Mouse (Mus musculus): ENCODE measurements around the gene Ywhae. TPM values are rescaled to one million over a fixed set of nuclear protein-coding genes. Genes with fewer than 3 reads are reported as not detected.
"Not testable (repeated sequence)": the region's sequence is repeated elsewhere in the genome, so short reads cannot be mapped to it uniquely, and the experiment has no call there.

Gene Ywhae
- polyA plus RNA-seq, 1 experiment from 2014 or later = 710 TPM

DNA sequence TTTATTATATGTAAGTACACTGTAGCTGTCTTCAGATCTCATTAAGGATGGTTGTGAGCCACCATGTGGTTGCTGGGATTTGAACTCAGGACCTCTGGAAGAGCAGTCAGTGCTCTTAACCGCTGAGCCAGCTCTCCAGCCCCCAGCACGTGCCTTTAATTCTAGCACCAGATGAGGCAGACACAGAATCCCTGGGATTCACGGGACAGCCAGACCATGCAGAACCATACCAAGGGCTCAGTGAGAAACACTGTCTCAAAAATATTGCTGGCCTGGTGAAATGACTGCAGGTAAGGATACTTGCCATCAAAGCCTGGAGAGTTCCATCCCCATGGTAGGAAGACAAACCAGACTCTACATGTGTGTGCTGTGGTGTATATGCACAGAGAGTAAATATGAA, 35.2 kb upstream of the Ywhae start:
- WGBS = 94% methylated on average over 3 of the region's 3 CpGs
- peaks cover 64% of the 10 kb centered on the region for H3K36me3 ChIP-seq (ENCODE audit: control insufficient read depth, insufficient read depth, low read length)
- ATAC-seq (replicated peaks; ENCODE audit: low FRiP score) = not testable (repeated sequence)

DNA sequence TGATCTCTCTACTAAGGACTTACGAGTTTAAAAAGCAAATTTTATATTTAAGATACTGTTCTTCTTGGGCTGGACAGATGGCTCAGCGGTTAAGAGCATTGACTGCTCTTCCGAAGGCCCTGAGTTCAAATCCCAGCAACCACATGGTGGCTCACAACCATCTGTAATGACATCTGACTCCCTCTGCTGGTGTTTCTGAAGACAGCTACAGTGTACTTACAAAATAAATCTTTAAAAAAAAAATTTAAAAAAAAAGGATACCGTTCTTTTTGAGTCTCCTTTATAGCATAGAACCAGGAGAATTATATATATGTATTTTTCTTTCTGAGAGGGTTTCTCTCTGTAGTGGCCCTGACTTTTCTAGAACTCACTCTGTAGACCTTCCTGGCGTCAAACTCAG, 32.1 kb upstream of the Ywhae start:
- Histone ChIP-seq H3K27me3 (replicated peaks; ENCODE audit: control insufficient read depth, insufficient read depth, low read length) (no peaks in the 10 kb centered on the region), H3K36me3 (ENCODE audit: control insufficient read depth, insufficient read depth, low read length) (peaks cover 51% of the 10 kb centered on the region), H3K4me1 (replicated peaks; ENCODE audit: control insufficient read depth, insufficient read depth, low read length) (no peaks in the 10 kb centered on the region), H3K9ac (ENCODE audit: low read depth, low read length) (no peak overlapping the region), H3K4me2 (no peak overlapping the region), H3K27ac (ENCODE audit: low read depth, low read length) (no peak overlapping the region), H3K4me3 (ENCODE audit: low read depth, low read length) (no peak overlapping the region), H3K9me3 (ENCODE audit: control insufficient read depth, low read length) (no peaks in the 10 kb centered on the region)
- WGBS = 93% methylated on average over 5 of the region's 5 CpGs
- no peak for ATAC-seq (replicated peaks; ENCODE audit: low FRiP score)
- DNase-seq (ENCODE audit: low spot score) = no peak

More for the DNA sequence above, 35.2 kb upstream of the Ywhae start:
- not testable (repeated sequence) for DNase-seq (ENCODE audit: low spot score); H3K4me3 ChIP-seq (ENCODE audit: low read depth, low read length); H3K27me3 ChIP-seq (replicated peaks; ENCODE audit: control insufficient read depth, insufficient read depth, low read length); H3K9ac ChIP-seq (ENCODE audit: low read depth, low read length); H3K27ac ChIP-seq (ENCODE audit: low read depth, low read length); H3K4me2 ChIP-seq; H3K4me1 ChIP-seq (replicated peaks; ENCODE audit: control insufficient read depth, insufficient read depth, low read length); H3K9me3 ChIP-seq (ENCODE audit: control insufficient read depth, low read length)

DNA sequence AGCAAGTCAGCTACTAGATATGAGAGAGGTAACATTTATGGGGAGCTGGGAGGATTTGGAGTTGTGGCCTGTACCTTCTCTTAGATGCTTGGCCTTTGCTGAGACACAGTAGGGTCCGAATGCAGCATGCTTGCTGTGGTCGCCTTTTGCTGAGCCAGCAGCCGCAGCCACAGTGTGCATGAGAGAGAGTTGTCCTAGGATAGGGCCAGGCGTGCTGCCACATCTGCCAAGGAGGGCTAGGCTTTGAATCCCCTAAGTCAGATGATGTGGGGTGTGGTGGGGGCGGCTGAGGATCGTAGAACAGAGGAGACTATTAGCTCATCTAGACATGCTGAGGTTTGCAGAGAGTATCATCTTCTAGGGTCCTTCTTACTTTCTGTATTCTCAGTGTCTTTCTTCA, 29.9 kb upstream of the Ywhae start:
- no peak overlapping the region for H3K4me3 ChIP-seq (ENCODE audit: low read depth, low read length)
- no peak overlapping the region for H3K9ac ChIP-seq (ENCODE audit: low read depth, low read length)
- peaks cover 46% of the 10 kb centered on the region for H3K36me3 ChIP-seq (ENCODE audit: control insufficient read depth, insufficient read depth, low read length)
- no peaks in the 10 kb centered on the region for H3K9me3 ChIP-seq (ENCODE audit: control insufficient read depth, low read length)
- H3K27me3 ChIP-seq (replicated peaks; ENCODE audit: control insufficient read depth, insufficient read depth, low read length) = no peaks in the 10 kb centered on the region
- no peak for DNase-seq (ENCODE audit: low spot score)
- 86% methylated on average over 6 of the region's 6 CpGs for WGBS
- no peak for ATAC-seq (replicated peaks; ENCODE audit: low FRiP score)
- no peak overlapping the region for H3K27ac ChIP-seq (ENCODE audit: low read depth, low read length)
- no peak overlapping the region for H3K4me2 ChIP-seq
- H3K4me1 ChIP-seq (replicated peaks; ENCODE audit: control insufficient read depth, insufficient read depth, low read length) = no peaks in the 10 kb centered on the region

DNA sequence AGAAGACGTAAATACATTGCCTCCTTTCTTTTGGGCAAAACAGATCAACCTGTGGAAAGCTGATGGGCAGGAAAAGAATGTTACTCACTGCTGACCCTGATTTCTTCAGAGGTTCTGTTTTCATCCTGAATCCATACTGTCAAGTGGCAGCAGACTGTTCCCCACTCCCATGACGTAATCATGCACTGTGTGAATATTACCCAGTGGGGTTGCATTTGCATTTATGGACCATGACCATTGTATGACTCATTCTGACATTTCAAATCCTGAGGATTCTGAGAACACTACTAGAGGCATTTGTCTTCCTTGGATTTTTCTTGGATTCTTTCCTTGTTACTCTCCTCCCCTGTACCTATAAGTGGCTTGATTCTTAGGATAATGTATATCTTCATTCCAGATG, 28.9 kb upstream of the Ywhae start:
- WGBS = 94% methylated on average over 2 of the region's 2 CpGs
- no peak overlapping the region for H3K9ac ChIP-seq (ENCODE audit: low read depth, low read length)
- ATAC-seq (replicated peaks; ENCODE audit: low FRiP score) (no peak), DNase-seq (ENCODE audit: low spot score) (no peak)
- no peak overlapping the region for H3K27ac ChIP-seq (ENCODE audit: low read depth, low read length)
- no peak overlapping the region for H3K4me3 ChIP-seq (ENCODE audit: low read depth, low read length)
- no peaks in the 10 kb centered on the region for H3K4me1 ChIP-seq (replicated peaks; ENCODE audit: control insufficient read depth, insufficient read depth, low read length)
- H3K9me3 ChIP-seq (ENCODE audit: control insufficient read depth, low read length) = no peaks in the 10 kb centered on the region
- H3K27me3 ChIP-seq (replicated peaks; ENCODE audit: control insufficient read depth, insufficient read depth, low read length) = no peaks in the 10 kb centered on the region
- H3K4me2 ChIP-seq = no peak overlapping the region
- H3K36me3 ChIP-seq (ENCODE audit: control insufficient read depth, insufficient read depth, low read length) = peaks cover 37% of the 10 kb centered on the region

DNA sequence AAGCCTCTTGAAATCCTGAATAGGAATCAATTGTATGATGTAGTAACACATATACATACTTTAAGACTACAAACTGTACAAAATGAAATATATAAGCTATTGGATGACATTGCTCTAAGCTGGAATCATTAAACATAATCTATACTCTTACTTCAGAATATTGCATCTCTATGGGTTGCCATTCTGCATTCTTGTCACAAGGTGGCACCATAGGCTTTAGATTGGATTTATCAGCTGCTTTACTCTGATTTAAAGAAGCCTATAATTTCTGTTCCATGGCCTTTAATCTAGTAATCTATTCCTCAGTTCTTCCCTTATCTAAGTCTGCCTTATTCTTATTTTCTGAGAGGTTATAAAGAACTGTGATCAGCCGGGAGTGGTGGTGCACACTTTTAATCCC, 18.7 kb upstream of the Ywhae start:
- no peak overlapping the region for H3K27ac ChIP-seq (ENCODE audit: low read depth, low read length)
- no peak for DNase-seq (ENCODE audit: low spot score)
- WGBS = 87% methylated on average over 1 of the region's 1 CpGs

DNA sequence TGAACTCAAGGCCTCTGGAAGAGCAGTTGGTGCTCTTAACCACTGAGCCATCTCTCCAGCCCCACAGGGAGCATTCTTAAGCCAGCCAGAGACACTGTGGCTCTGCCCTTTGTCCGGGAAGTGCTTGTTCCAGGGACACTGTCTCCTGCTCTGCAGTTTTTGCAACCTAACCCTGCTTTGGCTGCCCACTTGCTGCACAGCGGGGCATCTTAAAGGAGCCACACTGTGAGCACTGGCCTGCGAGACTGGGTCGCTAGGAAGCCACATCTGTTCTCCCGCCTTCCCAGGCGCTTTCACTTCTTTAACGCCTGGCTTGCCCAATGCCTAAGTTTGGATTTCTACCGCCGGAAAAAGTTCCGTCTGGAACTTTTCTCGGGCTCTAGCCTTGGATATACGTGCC, 17.1 kb upstream of the Ywhae start:
- H3K27me3 ChIP-seq (replicated peaks; ENCODE audit: control insufficient read depth, insufficient read depth, low read length) = no peaks in the 10 kb centered on the region
- DNase-seq (ENCODE audit: low spot score) (no peak), ATAC-seq (replicated peaks; ENCODE audit: low FRiP score) (no peak)
- H3K4me3 ChIP-seq (ENCODE audit: low read depth, low read length) = no peak overlapping the region
- no peaks in the 10 kb centered on the region for H3K9me3 ChIP-seq (ENCODE audit: control insufficient read depth, low read length)
- no peaks in the 10 kb centered on the region for H3K4me1 ChIP-seq (replicated peaks; ENCODE audit: control insufficient read depth, insufficient read depth, low read length)
- WGBS = 40% methylated on average over 12 of the region's 12 CpGs
- H3K27ac ChIP-seq (ENCODE audit: low read depth, low read length) = no peak overlapping the region
- H3K4me2 ChIP-seq = peak overlapping the region; percentile 17; the same call in 1 of the 2 replicates
- no peaks in the 10 kb centered on the region for H3K36me3 ChIP-seq (ENCODE audit: control insufficient read depth, insufficient read depth, low read length)
- H3K9ac ChIP-seq (ENCODE audit: low read depth, low read length) = no peak overlapping the region

More for the DNA sequence above, 18.7 kb upstream of the Ywhae start:
- Histone ChIP-seq H3K4me2 (no peak overlapping the region), H3K4me3 (ENCODE audit: low read depth, low read length) (no peak overlapping the region), H3K36me3 (ENCODE audit: control insufficient read depth, insufficient read depth, low read length) (no peaks in the 10 kb centered on the region), H3K9me3 (ENCODE audit: control insufficient read depth, low read length) (no peaks in the 10 kb centered on the region), H3K4me1 (replicated peaks; ENCODE audit: control insufficient read depth, insufficient read depth, low read length) (no peaks in the 10 kb centered on the region), H3K9ac (ENCODE audit: low read depth, low read length) (no peak overlapping the region), H3K27me3 (replicated peaks; ENCODE audit: control insufficient read depth, insufficient read depth, low read length) (no peaks in the 10 kb centered on the region)
- ATAC-seq (replicated peaks; ENCODE audit: low FRiP score) = no peak

DNA sequence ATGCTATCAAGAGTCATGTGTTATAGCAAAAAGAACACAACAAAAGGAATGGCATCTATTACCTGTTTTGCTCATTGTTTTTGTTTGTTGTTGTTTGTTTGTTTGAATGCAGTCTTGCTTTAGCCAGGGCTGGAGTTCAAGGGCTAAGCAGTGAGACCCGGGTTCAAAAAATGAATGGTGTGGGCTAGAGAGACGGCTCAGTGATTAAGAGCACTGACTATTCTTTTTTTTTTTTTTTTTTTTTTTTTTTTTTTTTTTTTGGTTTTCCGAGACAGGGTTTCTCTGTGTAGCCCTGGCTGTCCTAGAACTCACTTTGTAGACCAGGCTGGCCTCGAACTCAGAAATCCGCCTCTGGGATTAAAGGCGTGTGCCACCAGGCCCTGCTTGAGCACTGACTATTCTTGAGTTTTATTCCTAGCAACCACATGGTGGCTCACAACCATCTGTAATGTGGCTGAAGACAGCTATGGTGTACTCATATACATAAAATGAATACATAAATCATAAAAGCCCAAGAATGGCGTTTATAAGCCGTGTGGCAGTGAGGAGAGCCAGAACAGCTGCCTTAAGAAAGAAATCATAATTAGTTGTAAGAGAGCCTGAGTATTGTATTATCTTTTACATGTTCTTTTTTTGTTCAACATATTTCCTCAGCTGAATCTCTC, 15.9 kb upstream of the Ywhae start:
- Histone ChIP-seq H3K9me3 (ENCODE audit: control insufficient read depth, low read length) (no peaks in the 10 kb centered on the region; the same call in 1 of the 2 replicates), H3K36me3 (ENCODE audit: control insufficient read depth, insufficient read depth, low read length) (no peaks in the 10 kb centered on the region), H3K4me2 (no peak overlapping the region), H3K4me1 (replicated peaks; ENCODE audit: control insufficient read depth, insufficient read depth, low read length) (no peaks in the 10 kb centered on the region), H3K27ac (ENCODE audit: low read depth, low read length) (no peak overlapping the region), H3K9ac (ENCODE audit: low read depth, low read length) (no peak overlapping the region), H3K4me3 (ENCODE audit: low read depth, low read length) (no peak overlapping the region), H3K27me3 (replicated peaks; ENCODE audit: control insufficient read depth, insufficient read depth, low read length) (no peaks in the 10 kb centered on the region)
- no peak for DNase-seq (ENCODE audit: low spot score)
- ATAC-seq (replicated peaks; ENCODE audit: low FRiP score) = no peak
- WGBS = 79% methylated on average over 8 of the region's 8 CpGs

DNA sequence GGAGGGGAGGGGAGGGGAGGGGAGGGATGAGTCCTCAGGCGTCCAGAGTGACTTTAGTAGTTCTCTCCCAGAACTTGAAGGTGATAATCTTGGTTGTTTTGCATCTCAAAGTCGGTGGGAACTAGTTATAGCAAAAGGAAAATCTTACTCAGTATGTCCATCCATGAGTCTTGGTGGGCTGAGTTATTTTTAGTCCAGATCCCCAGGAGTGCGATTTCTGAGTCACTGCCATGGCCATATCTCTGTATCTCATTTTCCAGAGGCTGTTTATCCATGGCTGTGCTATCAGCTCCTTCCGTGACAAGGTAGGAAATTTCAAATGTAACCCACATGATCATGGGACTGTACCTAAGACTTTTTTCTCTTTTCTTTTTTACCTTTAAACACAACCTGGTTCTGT, 10.3 kb upstream of the Ywhae start:
- Histone ChIP-seq H3K4me1 (replicated peaks; ENCODE audit: control insufficient read depth, insufficient read depth, low read length) (no peaks in the 10 kb centered on the region), H3K9ac (ENCODE audit: low read depth, low read length) (no peak overlapping the region), H3K4me3 (ENCODE audit: low read depth, low read length) (no peak overlapping the region), H3K36me3 (ENCODE audit: control insufficient read depth, insufficient read depth, low read length) (no peaks in the 10 kb centered on the region), H3K27me3 (replicated peaks; ENCODE audit: control insufficient read depth, insufficient read depth, low read length) (no peaks in the 10 kb centered on the region), H3K4me2 (no peak overlapping the region), H3K9me3 (ENCODE audit: control insufficient read depth, low read length) (no peaks in the 10 kb centered on the region; the same call in 1 of the 2 replicates), H3K27ac (ENCODE audit: low read depth, low read length) (no peak overlapping the region)
- ATAC-seq (replicated peaks; ENCODE audit: low FRiP score) (no peak), DNase-seq (ENCODE audit: low spot score) (no peak)
- WGBS = 34% methylated on average over 4 of the region's 4 CpGs

DNA sequence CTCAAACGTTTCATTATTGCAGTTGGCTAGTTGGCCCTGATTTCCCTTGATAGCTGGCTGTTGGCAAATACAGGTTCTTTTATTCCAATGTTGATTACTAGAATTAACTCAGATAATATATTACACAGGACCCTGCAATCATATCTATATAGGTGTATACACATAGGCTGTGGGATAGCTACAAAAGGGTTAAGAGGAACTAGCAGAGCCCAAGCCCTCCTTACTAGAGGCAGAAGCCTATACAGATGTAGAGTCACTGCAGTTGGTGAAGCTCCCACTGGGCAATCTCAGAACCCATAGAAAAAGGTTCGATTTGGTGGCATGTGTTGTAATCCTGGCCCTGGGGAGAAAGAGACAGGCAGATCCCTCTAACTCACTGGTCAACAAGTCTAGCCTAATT, 5.5 kb upstream of the Ywhae start:
- Histone ChIP-seq H3K4me1 (replicated peaks; ENCODE audit: control insufficient read depth, insufficient read depth, low read length) (peaks cover 6% of the 10 kb centered on the region), H3K9me3 (ENCODE audit: control insufficient read depth, low read length) (no peaks in the 10 kb centered on the region), H3K36me3 (ENCODE audit: control insufficient read depth, insufficient read depth, low read length) (no peaks in the 10 kb centered on the region), H3K9ac (ENCODE audit: low read depth, low read length) (no peak overlapping the region), H3K4me2 (no peak overlapping the region), H3K27ac (ENCODE audit: low read depth, low read length) (no peak overlapping the region), H3K27me3 (replicated peaks; ENCODE audit: control insufficient read depth, insufficient read depth, low read length) (no peaks in the 10 kb centered on the region), H3K4me3 (ENCODE audit: low read depth, low read length) (no peak overlapping the region)
- no peak for ATAC-seq (replicated peaks; ENCODE audit: low FRiP score)
- DNase-seq (ENCODE audit: low spot score) = no peak
- 55% methylated on average over 2 of the region's 2 CpGs for WGBS

All from liver, embryonic 11.5 days (tissue).